Mouse (Mus musculus): ENCODE data around the gene Sorbs1. TPM values are rescaled to one million over a fixed set of nuclear protein-coding genes. Genes with fewer than 3 reads are reported as not detected.

Gene Sorbs1
- polyA plus RNA-seq, 1 experiment from 2014 or later: 98.8 TPM

- no peak overlapping the region for H3K4me2 ChIP-seq (replicated peaks)
- WGBS: 73% methylated on average over 1 of the region's 1 CpGs
- DNase-seq (ENCODE audit: low spot score) (no peak), ATAC-seq (ENCODE audit: low FRiP score) (no peak)
- H3K27me3 ChIP-seq (ENCODE audit: control insufficient read depth, insufficient read depth, low read length): no peaks in the 10 kb centered on the region
- no peaks in the 10 kb centered on the region for H3K36me3 ChIP-seq (replicated peaks; ENCODE audit: control insufficient read depth, insufficient read depth)
- H3K4me1 ChIP-seq (replicated peaks; ENCODE audit: control insufficient read depth, insufficient read depth, low read length): no peaks in the 10 kb centered on the region
- H3K4me3 ChIP-seq (replicated peaks; ENCODE audit: low read length): no peak overlapping the region
- H3K27ac ChIP-seq: no peak overlapping the region
- no peak overlapping the region for H3K9ac ChIP-seq
- H3K9me3 ChIP-seq (ENCODE audit: control insufficient read depth, low read length): no peaks in the 10 kb centered on the region
Measured at GRCm38 (mm10) chr19:40518706-40519105, 5.1 kb upstream of the Sorbs1 start.

DNA sequence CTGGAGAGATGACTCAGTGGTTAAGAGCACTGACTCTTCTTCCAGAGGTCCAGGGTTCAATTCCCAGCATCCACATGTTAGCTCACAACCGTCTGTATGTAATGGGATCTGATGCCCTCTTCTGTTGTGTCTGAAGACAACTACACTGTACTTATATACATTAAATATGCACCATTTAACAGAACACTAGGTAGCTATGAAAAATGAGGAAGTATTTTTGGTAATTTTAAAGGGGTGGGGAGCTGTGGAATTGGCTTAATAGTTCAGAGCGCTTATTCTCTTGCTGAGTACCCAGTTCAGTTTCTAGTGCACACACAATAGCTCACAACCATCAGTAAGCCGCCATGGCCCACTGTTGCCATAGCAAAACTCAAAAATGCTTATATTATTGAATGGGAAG lies 2.0 kb upstream of the Sorbs1 start:
- WGBS: 88% methylated on average over 3 of the region's 3 CpGs
- no peak overlapping the region for H3K4me2 ChIP-seq (replicated peaks)
- H3K27me3 ChIP-seq (ENCODE audit: control insufficient read depth, insufficient read depth, low read length): no peaks in the 10 kb centered on the region
- no peak for DNase-seq (ENCODE audit: low spot score)
- H3K9me3 ChIP-seq (ENCODE audit: control insufficient read depth, low read length): no peaks in the 10 kb centered on the region
- no peak for ATAC-seq (ENCODE audit: low FRiP score)
- no peak overlapping the region for H3K9ac ChIP-seq
- H3K4me1 ChIP-seq (replicated peaks; ENCODE audit: control insufficient read depth, insufficient read depth, low read length): peaks cover 14% of the 10 kb centered on the region
- no peak overlapping the region for H3K4me3 ChIP-seq (replicated peaks; ENCODE audit: low read length)
- H3K27ac ChIP-seq: no peak overlapping the region
- no peaks in the 10 kb centered on the region for H3K36me3 ChIP-seq (replicated peaks; ENCODE audit: control insufficient read depth, insufficient read depth)

DNA sequence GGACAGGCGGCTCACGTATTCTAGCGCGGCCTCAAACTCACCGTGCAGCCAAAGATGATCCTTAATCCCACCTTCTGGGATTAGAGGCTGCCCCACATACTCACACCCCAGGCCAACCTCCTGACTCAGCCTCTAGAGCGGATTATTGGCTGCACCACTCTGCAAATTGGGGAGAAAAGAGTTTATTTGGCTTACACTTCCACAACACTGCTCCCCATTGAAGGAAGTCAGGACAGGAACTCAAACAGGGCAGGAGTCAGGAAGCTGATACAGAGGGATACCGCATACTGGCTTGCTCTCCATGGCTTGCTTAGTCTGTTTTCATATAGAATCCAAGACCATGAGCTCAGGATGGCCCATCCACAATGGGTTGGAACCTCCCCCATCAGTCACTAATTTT lies 797 bp upstream of the Sorbs1 start:
- Histone ChIP-seq H3K36me3 (replicated peaks; ENCODE audit: control insufficient read depth, insufficient read depth) (no peaks in the 10 kb centered on the region), H3K9ac (no peak overlapping the region), H3K27ac (no peak overlapping the region), H3K4me3 (replicated peaks; ENCODE audit: low read length) (no peak overlapping the region), H3K4me1 (replicated peaks; ENCODE audit: control insufficient read depth, insufficient read depth, low read length) (peaks cover 26% of the 10 kb centered on the region), H3K9me3 (ENCODE audit: control insufficient read depth, low read length) (no peaks in the 10 kb centered on the region), H3K4me2 (replicated peaks) (no peak overlapping the region), H3K27me3 (ENCODE audit: control insufficient read depth, insufficient read depth, low read length) (no peaks in the 10 kb centered on the region)
- no peak for DNase-seq (ENCODE audit: low spot score)
- no peak for ATAC-seq (ENCODE audit: low FRiP score)
- WGBS: 85% methylated on average over 7 of the region's 7 CpGs

DNA sequence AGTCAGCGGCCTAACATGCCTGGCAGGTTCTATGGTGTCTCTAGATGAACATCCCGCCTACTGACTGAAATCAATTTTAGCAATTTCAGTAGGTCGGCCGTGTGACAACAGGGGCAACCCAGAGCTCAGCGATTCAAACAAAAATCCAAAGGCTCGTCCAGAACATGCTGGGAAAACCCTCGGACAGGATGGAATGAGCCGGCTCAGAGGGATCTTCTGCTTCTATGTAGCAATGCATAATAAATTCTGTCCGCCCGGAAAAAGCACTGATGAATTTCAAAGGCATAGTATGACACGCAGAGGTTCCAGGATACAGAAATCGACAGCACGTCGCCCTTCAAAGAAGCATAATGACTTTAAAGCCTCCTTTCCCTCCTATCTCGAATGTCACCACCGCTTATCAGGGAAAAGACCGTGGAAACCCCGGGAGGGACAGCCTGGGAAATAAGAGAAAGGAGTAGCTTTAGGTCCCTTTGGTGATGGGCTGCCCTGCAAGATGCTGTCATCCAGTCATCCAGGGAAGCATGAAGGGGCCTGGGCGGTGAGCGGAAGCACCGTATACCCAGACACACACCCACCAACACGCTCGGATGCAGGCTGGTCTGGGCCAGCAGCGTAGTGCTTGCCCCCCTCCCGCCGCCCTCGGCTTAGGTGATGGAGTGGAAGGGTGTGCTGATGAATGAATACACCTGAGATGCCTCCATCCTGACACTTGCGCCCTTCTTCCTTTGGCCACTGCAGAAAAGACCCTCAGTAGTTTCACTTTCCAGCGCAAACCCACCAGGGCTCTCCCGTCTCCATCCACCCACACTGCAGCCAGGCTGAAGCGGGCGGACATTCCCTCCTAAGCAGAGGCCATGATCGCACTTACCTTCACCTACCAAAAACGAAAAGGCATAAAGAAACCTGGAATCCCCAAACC lies 818 bp downstream of the Sorbs1 start:
- H3K4me3 ChIP-seq (replicated peaks; ENCODE audit: low read length): peak overlapping the region; percentile 78
- peak overlapping the region; percentile 60 for H3K4me2 ChIP-seq (replicated peaks)
- ATAC-seq (ENCODE audit: low FRiP score): peak; percentile 41
- no peaks in the 10 kb centered on the region for H3K36me3 ChIP-seq (replicated peaks; ENCODE audit: control insufficient read depth, insufficient read depth)
- peaks cover 26% of the 10 kb centered on the region for H3K4me1 ChIP-seq (replicated peaks; ENCODE audit: control insufficient read depth, insufficient read depth, low read length)
- DNase-seq (ENCODE audit: low spot score): peak; percentile 33
- WGBS: under 1% methylated on average over 33 of the region's 34 CpGs
- peak overlapping the region; percentile 91 for H3K27ac ChIP-seq
- peak overlapping the region; percentile 83 for H3K9ac ChIP-seq
- H3K9me3 ChIP-seq (ENCODE audit: control insufficient read depth, low read length): no peaks in the 10 kb centered on the region
- H3K27me3 ChIP-seq (ENCODE audit: control insufficient read depth, insufficient read depth, low read length): no peaks in the 10 kb centered on the region

- H3K27ac ChIP-seq: peak overlapping the region; percentile 91
- H3K36me3 ChIP-seq (replicated peaks; ENCODE audit: control insufficient read depth, insufficient read depth): no peaks in the 10 kb centered on the region
- H3K9me3 ChIP-seq (ENCODE audit: control insufficient read depth, low read length): no peaks in the 10 kb centered on the region
- WGBS: 19% methylated on average over 5 of the region's 5 CpGs
- DNase-seq (ENCODE audit: low spot score): no peak
- peak overlapping the region; percentile 78 for H3K4me3 ChIP-seq (replicated peaks; ENCODE audit: low read length)
- peaks cover 26% of the 10 kb centered on the region for H3K4me1 ChIP-seq (replicated peaks; ENCODE audit: control insufficient read depth, insufficient read depth, low read length)
- H3K9ac ChIP-seq: peak overlapping the region; percentile 83
- no peaks in the 10 kb centered on the region for H3K27me3 ChIP-seq (ENCODE audit: control insufficient read depth, insufficient read depth, low read length)
- ATAC-seq (ENCODE audit: low FRiP score): no peak
- peak overlapping the region; percentile 60 for H3K4me2 ChIP-seq (replicated peaks)
Measured at GRCm38 (mm10) chr19:40511679-40512309, 1.8 kb downstream of the Sorbs1 start.

GRCm38 (mm10) chr19:40511100-40511439 lies 2.5 kb downstream of the Sorbs1 start:
- Histone ChIP-seq H3K36me3 (replicated peaks; ENCODE audit: control insufficient read depth, insufficient read depth) (no peaks in the 10 kb centered on the region), H3K27ac (no peak overlapping the region), H3K9me3 (ENCODE audit: control insufficient read depth, low read length) (no peaks in the 10 kb centered on the region), H3K27me3 (ENCODE audit: control insufficient read depth, insufficient read depth, low read length) (no peaks in the 10 kb centered on the region), H3K4me1 (replicated peaks; ENCODE audit: control insufficient read depth, insufficient read depth, low read length) (peaks cover 26% of the 10 kb centered on the region), H3K4me3 (replicated peaks; ENCODE audit: low read length) (peak overlapping the region; percentile 78), H3K9ac (peak overlapping the region; percentile 39; the same call in 1 of the 2 replicates), H3K4me2 (replicated peaks) (peak overlapping the region; percentile 60)
- DNase-seq (ENCODE audit: low spot score) (no peak), ATAC-seq (ENCODE audit: low FRiP score) (no peak)
- 65% methylated on average over 8 of the region's 8 CpGs for WGBS

- DNase-seq (ENCODE audit: low spot score) (no peak), ATAC-seq (ENCODE audit: low FRiP score) (no peak)
- Histone ChIP-seq H3K9ac (peak overlapping the region; percentile 39), H3K36me3 (replicated peaks; ENCODE audit: control insufficient read depth, insufficient read depth) (no peaks in the 10 kb centered on the region), H3K9me3 (ENCODE audit: control insufficient read depth, low read length) (no peaks in the 10 kb centered on the region), H3K4me2 (replicated peaks) (peak overlapping the region; percentile 60), H3K4me3 (replicated peaks; ENCODE audit: low read length) (peak overlapping the region; percentile 78; the same call in 1 of the 2 replicates), H3K27me3 (ENCODE audit: control insufficient read depth, insufficient read depth, low read length) (no peaks in the 10 kb centered on the region), H3K4me1 (replicated peaks; ENCODE audit: control insufficient read depth, insufficient read depth, low read length) (peaks cover 26% of the 10 kb centered on the region), H3K27ac (0 out of 2 replicates have a peak overlapping the region, but pooled peaks have one; percentile 10)
- WGBS: 72% methylated on average over 13 of the region's 13 CpGs
Measured at GRCm38 (mm10) chr19:40510387-40511099, 3.0 kb downstream of the Sorbs1 start.

- 0 out of 2 replicates have a peak overlapping the region, but pooled peaks have one; percentile 12 for H3K27ac ChIP-seq
- 73% methylated on average over 2 of the region's 2 CpGs for WGBS
- ATAC-seq (ENCODE audit: low FRiP score) (no peak), DNase-seq (ENCODE audit: low spot score) (no peak)
- H3K4me2 ChIP-seq (replicated peaks): no peak overlapping the region
- H3K9ac ChIP-seq: no peak overlapping the region
- H3K9me3 ChIP-seq (ENCODE audit: control insufficient read depth, low read length): no peaks in the 10 kb centered on the region
- peaks cover 26% of the 10 kb centered on the region for H3K4me1 ChIP-seq (replicated peaks; ENCODE audit: control insufficient read depth, insufficient read depth, low read length)
- H3K4me3 ChIP-seq (replicated peaks; ENCODE audit: low read length): no peak overlapping the region
- H3K36me3 ChIP-seq (replicated peaks; ENCODE audit: control insufficient read depth, insufficient read depth): no peaks in the 10 kb centered on the region
- H3K27me3 ChIP-seq (ENCODE audit: control insufficient read depth, insufficient read depth, low read length): no peaks in the 10 kb centered on the region
Measured at GRCm38 (mm10) chr19:40509274-40509673, 4.3 kb downstream of the Sorbs1 start.

GRCm38 (mm10) chr19:40508851-40509250 lies 4.7 kb downstream of the Sorbs1 start:
- Histone ChIP-seq H3K27me3 (ENCODE audit: control insufficient read depth, insufficient read depth, low read length) (no peaks in the 10 kb centered on the region), H3K9ac (no peak overlapping the region), H3K4me3 (replicated peaks; ENCODE audit: low read length) (no peak overlapping the region), H3K9me3 (ENCODE audit: control insufficient read depth, low read length) (no peaks in the 10 kb centered on the region), H3K36me3 (replicated peaks; ENCODE audit: control insufficient read depth, insufficient read depth) (peaks cover under 1% of the 10 kb centered on the region; the same call in 1 of the 2 replicates), H3K27ac (0 out of 2 replicates have a peak overlapping the region, but pooled peaks have one; percentile 12), H3K4me2 (replicated peaks) (no peak overlapping the region), H3K4me1 (replicated peaks; ENCODE audit: control insufficient read depth, insufficient read depth, low read length) (peaks cover 26% of the 10 kb centered on the region)
- WGBS: 63% methylated on average over 2 of the region's 2 CpGs
- no peak for DNase-seq (ENCODE audit: low spot score)
- ATAC-seq (ENCODE audit: low FRiP score): no peak
